Mouse (Mus musculus) intestine, postnatal 0 days (tissue): ENCODE results near the gene Sidt2. TPM values are rescaled to one million over a fixed set of nuclear protein-coding genes. Genes with fewer than 3 reads are reported as not detected.

Source experiments
- ATAC-seq: fragments of 200-750 bp; cut with Nextera tagmentation; 2 replicates; pipeline ENCODE4 v1.8.0; 2017; ENCODE audit warnings: mild to moderate bottlenecking, moderate TSS enrichment, moderate library complexity
- H3K27ac ChIP-seq: fragments of 300-500 bp; sonication (generic); 2 replicates; pipeline ENCODE4 v1.5.1; 2014; ENCODE audit warnings: mild to moderate bottlenecking, low read depth, low read length, moderate library complexity
- H3K27me3 ChIP-seq: fragments of 300-500 bp; sonication (generic); replicated peaks from 2 replicates; pipeline ENCODE4 v1.6.1; 2014; ENCODE audit warnings: low read length, mixed read lengths; ENCODE audit not compliant: control insufficient read depth, insufficient read depth
- H3K36me3 ChIP-seq: fragments of 300-500 bp; sonication (generic); 2 replicates; pipeline ENCODE4 v1.6.1; 2014; ENCODE audit warnings: mild to moderate bottlenecking, moderate library complexity; ENCODE audit not compliant: control insufficient read depth, insufficient read depth
- H3K4me1 ChIP-seq: fragments of 300-500 bp; sonication (generic); replicated peaks from 2 replicates; pipeline ENCODE4 v1.6.1; 2014; ENCODE audit warnings: antibody characterized with exemption, low read length, mixed read lengths; ENCODE audit not compliant: control insufficient read depth, insufficient read depth
- H3K4me2 ChIP-seq: fragments of 300-500 bp; sonication (generic); replicated peaks from 2 replicates; pipeline ENCODE4 v1.6.1; 2014; ENCODE audit warnings: low read depth, mild to moderate bottlenecking, moderate library complexity
- H3K4me3 ChIP-seq: fragments of 300-500 bp; sonication (generic); 2 replicates; pipeline ENCODE4 v1.5.1; 2014; ENCODE audit warnings: low read depth, low read length
- H3K9ac ChIP-seq: fragments of 300-500 bp; sonication (generic); 2 replicates; pipeline ENCODE4 v1.6.1; 2014; ENCODE audit warnings: mild to moderate bottlenecking, low read depth, low read length
- H3K9me3 ChIP-seq: fragments of 300-500 bp; sonication (generic); 2 replicates; pipeline ENCODE4 v1.6.1; 2016; ENCODE audit warnings: mixed run types; ENCODE audit not compliant: control insufficient read depth
- CTCF ChIP-seq: sonication (generic); IDR thresholded peaks from 2 replicates; pipeline ENCODE4 v1.5.1; 2016; ENCODE audit warnings: low read depth, mild to moderate bottlenecking, control low read depth, antibody characterized with exemption, moderate library complexity
- WGBS: fragments of 180-500 bp; shearing (Covaris S2); extraction: QIAGEN DNeasy Blood & Tissue Kit; methylation state at CpG from one replicate; pipeline ENCODE4 v1.1.7; 2014; 5-methylcytosine and 5-hydroxymethylcytosine counted together
- polyA plus RNA-seq: library from polyadenylated mRNA; unstranded; fragments of >200 nt; fragmentation: Nextera tagmentation; extraction: Ambion mirVana; gene quantifications from 2 replicates; pipeline ENCODE4 v1.2.1, GENCODE M21; 2015

Sidt2 gene
- polyA plus RNA-seq, 1 experiment from 2014 or later = 65.0 TPM

GRCm38 (mm10) chr9:45953511-45954293 is 1.4 kb downstream of the Sidt2 start:
- no peaks in the 10 kb centered on the region for H3K27me3 ChIP-seq
- peaks cover 33% of the 10 kb centered on the region for H3K36me3 ChIP-seq
- peak overlapping the region; percentile 81 for H3K4me3 ChIP-seq
- peak overlapping the region; percentile 97 for H3K9ac ChIP-seq
- no peak for ATAC-seq
- H3K4me1 ChIP-seq = 0 out of 2 replicates have a peak, but pooled peaks cover 6% of the 10 kb centered on the region
- peak overlapping the region; percentile 82 for H3K4me2 ChIP-seq
- H3K9me3 ChIP-seq = no peaks in the 10 kb centered on the region
- no peak for TF ChIP-seq CTCF
- peak overlapping the region; percentile 98 for H3K27ac ChIP-seq
- WGBS = 40% methylated on average over 13 of the region's 13 CpGs

GRCm38 (mm10) chr9:45952890-45953289 is 2.2 kb downstream of the Sidt2 start:
- Histone ChIP-seq H3K4me2 (peak overlapping the region; percentile 82), H3K4me1 (0 out of 2 replicates have a peak, but pooled peaks cover 6% of the 10 kb centered on the region), H3K27ac (no peak overlapping the region), H3K9ac (peak overlapping the region; percentile 97; the same call in 1 of the 2 replicates), H3K4me3 (no peak overlapping the region), H3K9me3 (no peaks in the 10 kb centered on the region), H3K27me3 (no peaks in the 10 kb centered on the region), H3K36me3 (peaks cover 42% of the 10 kb centered on the region)
- 80% methylated on average over 7 of the region's 7 CpGs for WGBS
- no peak for TF ChIP-seq CTCF
- ATAC-seq = no peak

- WGBS = 97% methylated on average over 4 of the region's 4 CpGs
- no peak for ATAC-seq
- H3K4me1 ChIP-seq = 0 out of 2 replicates have a peak, but pooled peaks cover 6% of the 10 kb centered on the region
- H3K9ac ChIP-seq = no peak overlapping the region
- H3K4me3 ChIP-seq = no peak overlapping the region
- TF ChIP-seq CTCF = no peak
- no peaks in the 10 kb centered on the region for H3K9me3 ChIP-seq
- H3K36me3 ChIP-seq = peaks cover 49% of the 10 kb centered on the region
- no peak overlapping the region for H3K27ac ChIP-seq
- no peak overlapping the region for H3K4me2 ChIP-seq
- H3K27me3 ChIP-seq = no peaks in the 10 kb centered on the region
Observed at GRCm38 (mm10) chr9:45952057-45952456, 3.0 kb downstream of the Sidt2 start.

GRCm38 (mm10) chr9:45946872-45947183 is 8.2 kb downstream of the Sidt2 start:
- no peaks in the 10 kb centered on the region for H3K4me1 ChIP-seq
- 84% methylated on average over 10 of the region's 10 CpGs for WGBS
- H3K27me3 ChIP-seq = no peaks in the 10 kb centered on the region
- H3K4me2 ChIP-seq = no peak overlapping the region
- no peak overlapping the region for H3K9ac ChIP-seq
- H3K9me3 ChIP-seq = no peaks in the 10 kb centered on the region
- ATAC-seq = no peak
- peaks cover 93% of the 10 kb centered on the region for H3K36me3 ChIP-seq
- no peak for TF ChIP-seq CTCF
- H3K4me3 ChIP-seq = no peak overlapping the region
- H3K27ac ChIP-seq = no peak overlapping the region

GRCm38 (mm10) chr9:45946182-45946871 is 8.7 kb downstream of the Sidt2 start:
- Histone ChIP-seq H3K4me1 (no peaks in the 10 kb centered on the region), H3K9me3 (no peaks in the 10 kb centered on the region), H3K36me3 (peaks cover 93% of the 10 kb centered on the region), H3K4me2 (no peak overlapping the region), H3K9ac (no peak overlapping the region), H3K27me3 (no peaks in the 10 kb centered on the region), H3K27ac (no peak overlapping the region), H3K4me3 (no peak overlapping the region)
- no peak for ATAC-seq
- WGBS = 83% methylated on average over 16 of the region's 16 CpGs
- no peak for TF ChIP-seq CTCF

GRCm38 (mm10) chr9:45945721-45946120 is 9.3 kb downstream of the Sidt2 start:
- Histone ChIP-seq H3K9ac (no peak overlapping the region), H3K36me3 (peaks cover 94% of the 10 kb centered on the region), H3K4me2 (no peak overlapping the region), H3K4me3 (no peak overlapping the region), H3K27ac (no peak overlapping the region), H3K4me1 (no peaks in the 10 kb centered on the region), H3K27me3 (no peaks in the 10 kb centered on the region), H3K9me3 (no peaks in the 10 kb centered on the region)
- no peak for TF ChIP-seq CTCF
- ATAC-seq = no peak
- 85% methylated on average over 13 of the region's 13 CpGs for WGBS
